Mouse (Mus musculus): ENCODE results near the gene Kat2a.

Kat2a gene

GRCm38 (mm10) chr11:100711783-100712615, at the start of gene Kat2a:
Gene Kat2a, minus strand, starts transcription at chr11:100712465.
- DNase-seq, result peak; percentile 81

- peak; percentile 77 for DNase-seq
Observed at GRCm38 (mm10) chr11:100761547-100762045, 49.3 kb upstream of the Kat2a start.

GRCm38 (mm10) chr11:100759611-100760233, 47.5 kb upstream of the Kat2a start, which contains the start of gene Kcnh4:
Gene Kcnh4, minus strand, starts transcription at chr11:100759942.
- DNase-seq, result peak; percentile 93

- DNase-seq, result no peak
Observed at GRCm38 (mm10) chr11:100758707-100759610, 46.7 kb upstream of the Kat2a start.

GRCm38 (mm10) chr11:100757566-100757965, 45.3 kb upstream of the Kat2a start:
- DNase-seq, result no peak

- no peak for DNase-seq
Observed at GRCm38 (mm10) chr11:100756476-100756875, 44.2 kb upstream of the Kat2a start.

- no peak for DNase-seq
Observed at GRCm38 (mm10) chr11:100754693-100755057, 42.4 kb upstream of the Kat2a start.

GRCm38 (mm10) chr11:100754021-100754692, 41.9 kb upstream of the Kat2a start:
- peak; percentile 70 for DNase-seq

- DNase-seq, result no peak
Observed at GRCm38 (mm10) chr11:100752294-100752693, 40.0 kb upstream of the Kat2a start.

GRCm38 (mm10) chr11:100750127-100750526, 37.9 kb upstream of the Kat2a start:
- peak; percentile 70 for DNase-seq

- DNase-seq, result no peak
Observed at GRCm38 (mm10) chr11:100749469-100749868, 37.2 kb upstream of the Kat2a start.

GRCm38 (mm10) chr11:100748620-100749019, 36.4 kb upstream of the Kat2a start:
- no peak for DNase-seq

- no peak for DNase-seq
Observed at GRCm38 (mm10) chr11:100747114-100747513, 34.8 kb upstream of the Kat2a start.

GRCm38 (mm10) chr11:100746546-100746945, 34.3 kb upstream of the Kat2a start:
- no peak for DNase-seq

GRCm38 (mm10) chr11:100745085-100745484, 32.8 kb upstream of the Kat2a start:
- DNase-seq, result no peak

GRCm38 (mm10) chr11:100741348-100741747, 29.1 kb upstream of the Kat2a start:
- no peak for DNase-seq

GRCm38 (mm10) chr11:100738749-100739148, 26.5 kb upstream of the Kat2a start:
- DNase-seq, result no peak

GRCm38 (mm10) chr11:100738066-100738604, 25.9 kb upstream of the Kat2a start, which contains the start of gene Rab5c:
Gene Rab5c, minus strand, starts transcription at chr11:100738215.
- peak; percentile 99 for DNase-seq

GRCm38 (mm10) chr11:100737105-100737733, 25.0 kb upstream of the Kat2a start:
- no peak for DNase-seq

GRCm38 (mm10) chr11:100736746-100737080, 24.4 kb upstream of the Kat2a start:
- no peak for DNase-seq

- no peak for DNase-seq
Observed at GRCm38 (mm10) chr11:100735954-100736745, 23.9 kb upstream of the Kat2a start.

Measured in layer of hippocampus, adult 9-11 months (tissue).